Mouse (Mus musculus) frontal cortex, postnatal 10 days (tissue): Measurements from ENCODE around the gene Pfdn2.

Experiments used
- DNase-seq, 2 experiments: peaks; one replicate each; pipeline ENCODE4 v3.0.0; 2022; ENCODE audit warnings: low spot score in 2 of 2, mixed read lengths in 1 of 2

The Pfdn2 gene

GRCm38 (mm10) chr1:171355812-171356340 lies 10.4 kb downstream of the Pfdn2 start:
- DNase-seq: no peak

DNA sequence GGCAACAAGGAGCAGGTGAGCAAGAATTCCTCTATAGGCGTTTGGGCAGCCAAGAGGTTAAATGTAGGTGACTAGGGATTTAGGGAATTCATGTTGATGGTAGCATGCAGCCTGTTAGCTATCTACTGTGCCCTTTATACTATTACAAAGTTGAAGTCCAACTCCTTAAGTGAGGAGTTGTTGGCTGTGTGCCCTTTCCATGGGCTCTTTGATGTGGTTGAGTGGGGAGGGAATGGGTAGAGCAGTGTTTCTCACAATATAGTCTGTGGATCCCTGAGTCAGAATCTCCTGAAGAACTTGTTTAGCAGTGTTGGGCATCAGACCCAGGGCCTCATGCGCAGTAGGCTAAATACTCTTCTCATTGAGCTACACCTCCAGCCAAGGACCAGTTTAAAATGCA lies 11.3 kb downstream of the Pfdn2 start:
- no peak for DNase-seq

DNA sequence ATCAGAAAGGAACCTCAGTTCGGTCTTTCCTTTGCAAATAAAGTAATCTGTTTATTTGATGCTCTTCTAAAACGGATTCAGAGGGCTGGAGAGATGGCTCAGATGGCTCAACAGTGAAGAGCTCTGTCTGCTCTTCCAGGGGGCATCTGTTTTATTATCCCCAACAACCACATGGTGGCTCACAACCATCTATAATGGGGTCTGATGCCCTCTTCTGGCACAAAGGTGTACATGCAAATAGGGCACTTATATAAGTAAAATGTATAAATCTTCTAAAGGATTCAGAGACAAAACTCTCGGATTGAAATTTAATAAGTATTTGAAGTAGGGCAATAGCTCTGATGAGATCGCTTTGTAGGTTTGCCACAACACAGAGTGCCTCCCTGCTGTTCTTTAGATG lies 13.0 kb downstream of the Pfdn2 start:
- DNase-seq: no peak

GRCm38 (mm10) chr1:171360253-171360652 lies 14.8 kb downstream of the Pfdn2 start:
- peak; percentile 54 to 60 for DNase-seq

DNA sequence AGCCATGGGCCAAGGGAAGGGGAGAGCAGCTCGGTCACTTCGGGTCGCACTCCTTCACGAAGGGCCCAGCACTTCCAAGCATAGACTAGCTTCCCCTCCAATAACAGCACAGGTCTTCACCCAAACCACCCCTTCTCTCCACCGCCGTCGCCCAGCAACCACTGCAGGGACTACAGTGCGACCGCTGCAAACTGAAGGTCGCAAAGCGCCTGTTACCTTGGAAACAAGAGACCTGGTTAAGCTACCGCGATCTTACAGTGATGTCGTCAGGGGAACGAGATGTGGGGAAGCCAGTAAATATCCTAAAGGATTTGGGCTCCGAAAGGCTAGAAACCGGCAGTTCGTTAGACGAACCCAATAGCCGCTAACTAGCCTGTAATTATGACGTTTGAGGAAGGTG lies 15.2 kb downstream of the Pfdn2 start, which contains the start of gene Klhdc9:
Gene Klhdc9, minus strand, starts transcription at position 143 of the 400 bp plus-strand sequence.
- peak; percentile 91 to 95 for DNase-seq

- DNase-seq: peak in 1 of 2 experiments; percentile 66
Measured at GRCm38 (mm10) chr1:171361106-171362103, 15.9 kb downstream of the Pfdn2 start.

GRCm38 (mm10) chr1:171365934-171366333 lies 20.5 kb downstream of the Pfdn2 start:
- no peak for DNase-seq

DNA sequence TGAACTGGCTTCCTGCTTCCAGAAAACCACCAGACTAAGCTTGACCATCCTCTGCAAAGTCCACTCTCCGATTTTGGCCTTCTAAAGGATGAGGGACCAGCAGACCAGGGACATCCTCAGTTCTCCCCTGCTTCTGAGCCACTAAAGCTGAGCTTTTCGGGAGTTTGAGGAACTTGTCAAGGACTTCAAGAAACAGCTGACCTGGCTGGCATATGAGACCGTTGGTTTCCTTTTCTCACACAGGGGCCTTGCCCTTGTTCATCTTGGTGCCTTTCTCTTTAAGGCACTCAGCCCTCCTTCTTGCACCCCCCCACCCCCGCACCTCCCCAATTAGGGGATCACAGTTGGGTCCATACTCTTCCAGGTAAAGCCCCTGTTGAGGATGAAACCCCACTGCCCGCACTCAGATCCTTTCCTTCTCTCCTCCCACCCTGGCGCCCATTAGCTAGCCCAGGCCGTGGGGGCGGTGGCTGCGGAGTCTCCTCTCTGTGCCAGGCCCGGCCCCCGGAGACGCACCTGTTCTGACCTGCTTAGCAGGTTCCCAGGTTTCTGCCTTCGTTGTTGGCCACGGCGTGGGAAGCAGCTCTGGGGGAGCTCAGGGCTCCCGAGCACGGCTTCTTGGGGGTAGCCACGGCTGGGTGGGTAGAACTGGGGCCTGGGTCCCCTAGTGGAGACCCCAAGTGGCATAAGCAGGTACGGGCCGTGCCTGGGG lies 24.5 kb downstream of the Pfdn2 start, which contains the start of gene Nectin4:
Gene Nectin4, plus strand, starts transcription at position 255 of the 712 bp plus-strand sequence.
- DNase-seq: no peak

DNA sequence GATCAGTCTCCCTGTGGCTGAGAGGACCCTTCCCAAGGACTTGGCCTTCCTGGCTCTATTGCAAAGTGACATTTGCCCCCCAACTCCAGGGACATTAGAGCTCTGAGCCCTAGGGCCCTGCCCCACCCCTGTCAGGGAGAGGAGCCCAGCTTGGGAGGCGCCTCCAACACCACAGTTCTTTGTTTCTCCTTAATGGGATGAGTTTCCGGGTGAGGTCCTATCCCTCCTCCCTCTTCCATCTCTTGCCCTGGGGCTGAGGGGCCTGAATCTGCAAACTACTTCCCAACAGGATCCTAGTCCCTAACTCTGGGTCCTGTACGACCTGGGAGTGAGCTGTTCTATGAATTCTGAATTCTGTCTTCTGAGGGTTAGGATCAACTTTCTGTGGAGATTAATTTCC lies 27.4 kb downstream of the Pfdn2 start:
- no peak for DNase-seq

GRCm38 (mm10) chr1:171373946-171374345 lies 28.5 kb downstream of the Pfdn2 start:
- no peak for DNase-seq

GRCm38 (mm10) chr1:171375646-171376097 lies 30.2 kb downstream of the Pfdn2 start:
- DNase-seq: no peak

DNA sequence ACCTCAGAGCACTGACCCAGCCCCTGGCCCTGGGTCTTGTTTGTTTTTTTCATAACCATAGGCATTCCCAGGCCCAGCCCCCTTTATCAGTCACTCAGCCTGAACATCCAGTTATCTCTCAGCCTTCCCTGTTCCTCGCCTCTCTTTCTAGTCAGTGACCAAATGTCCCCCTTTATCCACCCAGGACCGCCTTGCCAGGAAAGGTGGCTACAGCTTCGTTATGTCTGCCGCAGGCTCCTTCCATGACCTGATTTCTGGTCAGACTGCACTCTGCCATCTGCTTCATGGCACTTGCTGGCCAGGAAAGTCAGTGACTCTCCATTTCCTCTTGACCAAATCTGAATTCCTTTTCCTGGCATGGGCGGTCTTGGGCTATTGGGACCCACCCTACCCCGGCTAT lies 32.8 kb downstream of the Pfdn2 start:
- DNase-seq: no peak

DNA sequence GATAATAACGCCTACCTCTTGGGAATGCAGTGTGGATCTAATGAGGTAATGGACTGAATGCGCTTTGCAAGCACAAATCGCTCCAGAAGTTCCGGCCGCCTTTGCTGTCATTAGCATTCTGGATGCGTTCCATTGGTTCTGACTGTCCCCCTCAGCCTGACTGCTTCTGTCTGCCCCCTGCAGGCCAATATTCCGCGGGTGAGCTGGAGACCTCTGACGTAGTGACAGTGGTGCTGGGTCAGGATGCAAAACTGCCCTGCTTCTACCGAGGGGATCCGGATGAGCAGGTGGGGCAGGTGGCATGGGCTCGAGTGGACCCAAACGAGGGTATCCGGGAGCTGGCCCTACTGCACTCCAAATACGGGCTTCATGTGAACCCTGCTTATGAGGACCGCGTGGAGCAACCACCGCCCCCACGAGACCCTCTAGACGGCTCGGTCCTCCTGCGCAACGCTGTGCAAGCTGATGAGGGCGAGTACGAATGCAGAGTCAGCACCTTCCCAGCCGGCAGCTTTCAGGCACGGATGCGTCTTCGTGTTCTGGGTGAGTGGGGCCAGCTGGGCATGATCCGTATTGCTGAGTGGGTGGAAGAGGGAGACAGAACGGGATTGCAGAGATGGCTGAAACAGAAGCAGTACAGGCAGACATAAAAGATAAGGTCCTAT lies 34.6 kb downstream of the Pfdn2 start:
- DNase-seq: peak; percentile 68 to 72

- no peak for DNase-seq
Measured at GRCm38 (mm10) chr1:171382096-171382620, 36.7 kb downstream of the Pfdn2 start.

DNA sequence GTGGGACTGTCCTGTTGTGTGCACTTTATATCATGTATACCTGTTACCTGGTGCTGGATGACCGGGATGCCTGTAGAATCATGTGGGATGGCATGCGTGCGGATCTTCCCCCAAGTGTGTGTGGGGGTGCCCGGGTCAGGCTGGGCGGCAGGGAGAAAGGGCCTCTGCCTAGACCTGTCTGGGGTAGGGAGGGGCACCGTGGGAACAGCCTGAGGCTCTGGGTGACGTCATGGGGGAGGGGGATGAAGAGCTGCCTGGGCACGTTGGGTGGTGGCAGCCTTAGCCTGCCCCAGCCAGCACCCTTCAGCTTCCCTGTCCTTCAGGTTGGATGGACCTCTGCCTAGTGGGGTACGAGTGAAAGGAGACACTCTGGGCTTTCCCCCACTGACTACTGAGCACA lies 38.9 kb downstream of the Pfdn2 start:
- no peak for DNase-seq

GRCm38 (mm10) chr1:171385171-171385570 lies 39.7 kb downstream of the Pfdn2 start:
- DNase-seq: no peak

DNA sequence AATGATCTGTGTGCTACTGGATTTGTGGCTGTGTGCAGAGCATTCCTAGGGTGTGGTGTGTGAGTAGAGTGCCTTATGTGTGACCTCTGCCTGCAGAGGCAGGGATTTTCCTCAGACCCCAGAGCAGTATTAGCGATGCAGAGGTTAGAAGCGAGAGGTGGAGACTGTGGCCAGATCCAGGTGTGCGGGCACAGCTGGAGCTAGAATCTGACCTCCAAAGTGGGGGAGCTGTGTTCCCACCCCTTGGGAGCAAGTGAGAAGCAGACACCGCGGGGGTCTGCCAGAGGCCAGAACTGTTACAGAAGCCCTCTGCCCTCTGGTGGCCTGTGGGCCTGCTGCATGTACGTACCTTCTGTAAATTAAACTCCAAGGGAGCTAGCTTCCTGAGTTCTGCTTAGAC lies 41.6 kb downstream of the Pfdn2 start:
- no peak for DNase-seq

- DNase-seq: peak; percentile 28 to 52
Measured at GRCm38 (mm10) chr1:171388376-171389102, 43.1 kb downstream of the Pfdn2 start, which contains the start of gene Arhgap30. Gene Arhgap30 (plus strand): TSS chr1:171388954.

DNA sequence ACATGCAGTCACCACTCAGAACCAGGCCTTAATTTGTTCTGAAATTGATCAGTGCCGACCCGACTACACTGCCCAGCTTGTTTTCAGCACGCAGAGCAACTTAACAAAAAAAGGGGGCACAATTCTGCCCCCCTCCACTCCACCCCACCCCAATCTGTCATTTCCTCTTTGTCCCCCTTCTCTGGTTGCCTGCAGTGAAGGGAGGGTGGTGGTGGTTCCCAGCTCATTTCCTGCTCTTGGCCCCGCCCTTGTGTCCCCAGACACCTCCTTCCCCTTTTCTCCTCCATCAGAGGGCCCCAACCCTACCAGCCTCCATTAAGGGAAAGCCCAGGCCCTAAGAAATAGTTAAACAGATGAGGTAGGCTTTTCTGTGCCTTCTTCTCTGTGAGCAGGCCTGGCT lies 44.6 kb downstream of the Pfdn2 start:
- no peak for DNase-seq

GRCm38 (mm10) chr1:171401821-171402220 lies 56.4 kb downstream of the Pfdn2 start:
- no peak for DNase-seq

- no peak for DNase-seq
Measured at GRCm38 (mm10) chr1:171402991-171403390, 57.5 kb downstream of the Pfdn2 start.
